Mouse (Mus musculus) hindbrain, embryonic 11.5 days (tissue): ENCODE data around the gene St3gal5. TPM values are rescaled to one million over a fixed set of nuclear protein-coding genes. Genes with fewer than 3 reads are reported as not detected.

Source experiments
- ATAC-seq: fragments of 200-750 bp; cut with Nextera tagmentation; 2 replicates; pipeline ENCODE4 v1.8.0; 2017; ENCODE audit warnings: mild to moderate bottlenecking, moderate TSS enrichment, moderate library complexity; ENCODE audit not compliant: low FRiP score
- DNase-seq: peaks from one replicate; pipeline ENCODE4 v3.0.0-alpha.2; 2015; ENCODE audit warnings: low spot score
- H3K27ac ChIP-seq: fragments of 300-500 bp; sonication (generic); 2 replicates; pipeline ENCODE4 v1.5.1; 2014; ENCODE audit warnings: mild to moderate bottlenecking, low read depth, low read length
- H3K27me3 ChIP-seq: fragments of 300-500 bp; sonication (generic); 2 replicates; pipeline ENCODE4 v1.6.1; 2014; ENCODE audit warnings: mild to moderate bottlenecking, low read length, moderate library complexity, mixed read lengths; ENCODE audit not compliant: control insufficient read depth, insufficient read depth
- H3K36me3 ChIP-seq: fragments of 300-500 bp; sonication (generic); 2 replicates; pipeline ENCODE4 v1.6.1; 2014; ENCODE audit warnings: mild to moderate bottlenecking, low read length, moderate library complexity, mixed read lengths; ENCODE audit not compliant: control insufficient read depth, insufficient read depth
- H3K4me1 ChIP-seq: fragments of 300-500 bp; sonication (generic); replicated peaks from 2 replicates; pipeline ENCODE4 v1.6.1; 2014; ENCODE audit warnings: low read length, mixed read lengths; ENCODE audit not compliant: control insufficient read depth, insufficient read depth
- H3K4me2 ChIP-seq: fragments of 300-500 bp; sonication (generic); replicated peaks from 2 replicates; pipeline ENCODE4 v1.6.1; 2014; ENCODE audit warnings: mild to moderate bottlenecking, low read depth, low read length
- H3K4me3 ChIP-seq: fragments of 300-500 bp; sonication (generic); 2 replicates; pipeline ENCODE4 v1.5.1; 2014; ENCODE audit warnings: low read depth, low read length
- H3K9ac ChIP-seq: fragments of 300-500 bp; sonication (generic); 2 replicates; pipeline ENCODE4 v1.6.1; 2014; ENCODE audit warnings: low read depth, low read length
- H3K9me3 ChIP-seq: fragments of 300-500 bp; sonication (generic); 2 replicates; pipeline ENCODE4 v1.6.1; 2016; ENCODE audit warnings: low read length; ENCODE audit not compliant: control insufficient read depth
- WGBS: fragments of 180-500 bp; shearing (Covaris S2); extraction: QIAGEN DNeasy Blood & Tissue Kit; methylation state at CpG from one replicate; pipeline ENCODE4 v1.1.7; 2014; 5-methylcytosine and 5-hydroxymethylcytosine counted together
- polyA plus RNA-seq: library from polyadenylated mRNA; unstranded; fragments of >200 nt; fragmentation: Nextera tagmentation; extraction: Ambion mirVana; gene quantifications from 2 replicates; pipeline ENCODE4 v1.2.1, GENCODE M21; 2014

St3gal5 gene
- polyA plus RNA-seq, 1 experiment from 2014 or later, result 50.4 TPM

DNA sequence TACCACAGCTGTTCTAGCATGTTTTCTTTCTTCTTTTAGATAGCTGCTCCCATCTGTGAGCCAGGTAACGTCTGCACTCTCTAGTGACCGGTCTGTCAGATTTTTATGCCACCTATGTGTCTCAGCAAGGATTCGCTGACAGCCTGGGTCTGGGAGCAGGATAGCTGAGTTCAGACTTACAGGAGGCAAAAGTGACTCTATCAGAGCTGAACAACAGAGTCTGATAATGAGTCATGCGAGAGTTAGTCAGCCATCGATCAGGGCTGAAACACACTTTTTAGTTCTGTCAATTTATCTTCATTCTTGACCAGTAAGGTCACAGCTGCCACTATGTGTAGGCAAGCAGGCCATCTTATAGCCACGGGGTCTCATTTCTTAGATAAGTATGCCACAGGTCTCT lies 33.7 kb upstream of the St3gal5 start:
- WGBS, result 86% methylated on average over 6 of the region's 6 CpGs
- Histone ChIP-seq H3K9me3 (no peaks in the 10 kb centered on the region), H3K4me3 (no peak overlapping the region), H3K27me3 (no peaks in the 10 kb centered on the region), H3K27ac (no peak overlapping the region), H3K4me2 (no peak overlapping the region), H3K9ac (no peak overlapping the region), H3K4me1 (no peaks in the 10 kb centered on the region), H3K36me3 (no peaks in the 10 kb centered on the region)
- DNase-seq (no peak), ATAC-seq (no peak)

DNA sequence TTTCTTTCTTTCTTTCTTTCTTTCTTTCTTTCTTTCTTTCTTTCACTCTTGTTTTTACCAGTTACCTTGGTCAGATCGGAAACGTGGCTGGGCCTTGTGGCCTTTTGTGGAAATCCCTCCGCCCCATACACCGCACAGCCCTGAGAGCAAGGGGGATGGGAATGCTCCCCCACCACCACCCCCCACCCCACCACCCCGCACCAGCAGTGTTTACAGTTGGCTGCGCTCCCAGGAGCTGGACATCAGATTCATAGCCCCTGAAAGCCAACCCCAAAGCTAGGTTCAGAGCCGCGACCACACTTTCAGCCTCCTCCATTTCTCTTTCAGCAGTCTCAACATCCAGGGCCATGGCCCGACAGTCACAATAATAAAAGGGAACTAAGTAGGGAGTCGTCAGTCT lies 31.4 kb upstream of the St3gal5 start:
- H3K4me2 ChIP-seq, result no peak overlapping the region
- H3K36me3 ChIP-seq, result no peaks in the 10 kb centered on the region
- WGBS, result 72% methylated on average over 9 of the region's 10 CpGs
- DNase-seq, result no peak
- H3K4me1 ChIP-seq, result no peaks in the 10 kb centered on the region
- H3K4me3 ChIP-seq, result no peak overlapping the region
- no peak overlapping the region for H3K27ac ChIP-seq
- no peak for ATAC-seq
- H3K9ac ChIP-seq, result no peak overlapping the region
- no peaks in the 10 kb centered on the region for H3K9me3 ChIP-seq
- no peaks in the 10 kb centered on the region for H3K27me3 ChIP-seq

GRCm38 (mm10) chr6:72068436-72068835 lies 29.0 kb upstream of the St3gal5 start:
- Histone ChIP-seq H3K27me3 (no peaks in the 10 kb centered on the region), H3K4me2 (no peak overlapping the region), H3K9ac (no peak overlapping the region), H3K9me3 (no peaks in the 10 kb centered on the region), H3K36me3 (no peaks in the 10 kb centered on the region), H3K4me3 (no peak overlapping the region), H3K27ac (no peak overlapping the region), H3K4me1 (no peaks in the 10 kb centered on the region)
- DNase-seq, result no peak
- WGBS, result 92% methylated on average over 4 of the region's 4 CpGs
- ATAC-seq, result no peak

GRCm38 (mm10) chr6:72071281-72071870 lies 26.0 kb upstream of the St3gal5 start:
- Histone ChIP-seq H3K4me1 (no peaks in the 10 kb centered on the region), H3K9me3 (no peaks in the 10 kb centered on the region), H3K27me3 (no peaks in the 10 kb centered on the region), H3K36me3 (no peaks in the 10 kb centered on the region), H3K4me3 (no peak overlapping the region), H3K27ac (no peak overlapping the region), H3K4me2 (no peak overlapping the region), H3K9ac (no peak overlapping the region)
- no peak for DNase-seq
- 81% methylated on average over 5 of the region's 5 CpGs for WGBS
- no peak for ATAC-seq

DNA sequence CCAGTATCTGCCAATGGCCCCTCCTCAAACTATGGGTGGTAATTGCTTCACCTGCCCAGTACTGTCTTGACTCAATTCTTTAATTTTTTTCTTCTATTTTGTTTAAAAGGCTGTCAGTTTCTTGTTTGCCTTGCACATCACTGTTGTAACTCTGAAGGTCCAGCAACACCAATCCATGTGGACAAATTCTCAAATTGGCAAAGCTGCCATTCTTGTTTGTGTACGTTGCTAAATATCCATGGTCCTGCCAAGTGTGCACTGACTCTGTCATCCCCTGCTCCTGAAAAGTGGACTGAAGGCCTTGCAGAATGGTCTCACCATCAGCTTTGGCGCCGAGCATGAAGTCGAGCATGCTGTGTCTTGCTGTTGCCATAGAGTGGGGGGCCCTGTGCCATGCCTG lies 23.6 kb upstream of the St3gal5 start:
- Histone ChIP-seq H3K36me3 (no peaks in the 10 kb centered on the region), H3K27ac (no peak overlapping the region), H3K9ac (no peak overlapping the region), H3K4me3 (no peak overlapping the region), H3K9me3 (no peaks in the 10 kb centered on the region), H3K4me2 (no peak overlapping the region), H3K4me1 (no peaks in the 10 kb centered on the region), H3K27me3 (no peaks in the 10 kb centered on the region)
- WGBS, result 88% methylated on average over 4 of the region's 4 CpGs
- ATAC-seq (no peak), DNase-seq (no peak)

DNA sequence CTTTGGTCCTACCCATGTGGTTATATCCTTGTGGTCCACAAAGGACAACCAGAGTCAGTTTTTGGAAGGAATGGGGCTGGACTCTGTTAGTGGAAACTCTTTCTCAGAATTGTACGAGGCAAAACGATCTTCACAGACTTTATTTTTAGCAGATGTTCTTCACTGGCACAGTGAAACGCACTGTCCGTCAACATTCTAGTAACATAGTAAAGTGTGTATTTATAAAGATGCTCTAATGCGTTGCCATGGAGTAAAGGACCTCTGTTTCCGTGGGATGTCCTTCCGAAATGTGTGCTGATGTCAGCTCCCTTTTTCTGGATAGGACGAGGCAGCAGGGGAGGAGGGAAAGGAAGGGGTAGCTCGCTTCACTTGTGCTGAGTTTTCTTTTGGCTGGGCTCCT lies 20.9 kb upstream of the St3gal5 start:
- Histone ChIP-seq H3K27ac (no peak overlapping the region), H3K9ac (no peak overlapping the region), H3K9me3 (no peaks in the 10 kb centered on the region), H3K27me3 (no peaks in the 10 kb centered on the region), H3K36me3 (no peaks in the 10 kb centered on the region), H3K4me3 (no peak overlapping the region), H3K4me2 (no peak overlapping the region), H3K4me1 (no peaks in the 10 kb centered on the region)
- ATAC-seq, result no peak
- WGBS, result 79% methylated on average over 9 of the region's 9 CpGs
- no peak for DNase-seq

GRCm38 (mm10) chr6:72078178-72078577 lies 19.2 kb upstream of the St3gal5 start:
- no peaks in the 10 kb centered on the region for H3K27me3 ChIP-seq
- no peaks in the 10 kb centered on the region for H3K4me1 ChIP-seq

DNA sequence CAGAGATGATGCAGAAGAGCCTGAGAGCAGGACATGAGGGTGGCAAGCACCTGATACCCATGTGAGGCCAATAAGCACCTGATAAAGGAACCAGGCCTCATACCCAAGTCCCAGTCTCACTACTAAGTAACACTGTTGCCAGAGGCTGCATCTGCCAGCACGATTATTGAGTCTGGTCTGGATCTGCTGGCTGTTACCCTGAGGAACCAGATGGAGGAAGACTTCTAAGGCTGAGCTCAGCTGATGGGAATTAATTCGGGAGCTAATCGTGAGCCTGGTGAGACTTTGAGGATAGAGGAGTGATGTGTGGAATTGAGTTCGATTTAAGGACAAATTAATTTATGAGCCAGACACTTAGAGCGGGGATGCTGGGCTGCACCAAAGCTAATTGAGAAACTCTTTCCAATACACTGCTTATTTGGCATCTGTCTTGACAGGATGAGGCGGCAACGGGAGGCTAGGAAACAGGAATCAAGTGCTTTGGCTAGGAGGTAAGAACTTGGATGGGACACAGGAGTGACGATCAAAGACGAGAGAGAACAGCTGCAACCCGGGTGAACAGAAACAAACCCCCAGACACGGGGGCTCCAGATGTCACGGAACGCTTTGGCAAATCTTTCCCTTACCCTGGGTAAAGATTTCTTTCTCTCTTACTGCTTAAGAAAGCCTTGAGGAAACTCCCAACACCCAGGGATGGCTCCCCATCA lies 15.9 kb upstream of the St3gal5 start:
- Histone ChIP-seq H3K9me3 (no peaks in the 10 kb centered on the region), H3K4me2 (no peak overlapping the region), H3K36me3 (no peaks in the 10 kb centered on the region), H3K27ac (no peak overlapping the region), H3K4me3 (no peak overlapping the region), H3K4me1 (no peaks in the 10 kb centered on the region), H3K9ac (no peak overlapping the region), H3K27me3 (no peaks in the 10 kb centered on the region)
- no peak for ATAC-seq
- 91% methylated on average over 13 of the region's 13 CpGs for whole genome bisulfite sequencing
- no peak for DNase-seq

More at GRCm38 (mm10) chr6:72078178-72078577, 19.2 kb upstream of the St3gal5 start:
- no peaks in the 10 kb centered on the region for H3K36me3 ChIP-seq
- H3K9me3 ChIP-seq, result no peaks in the 10 kb centered on the region
- WGBS, result 89% methylated on average over 5 of the region's 5 CpGs
- H3K27ac ChIP-seq, result no peak overlapping the region
- H3K4me3 ChIP-seq, result no peak overlapping the region
- ATAC-seq (no peak), DNase-seq (no peak)
- no peak overlapping the region for H3K4me2 ChIP-seq
- no peak overlapping the region for H3K9ac ChIP-seq

DNA sequence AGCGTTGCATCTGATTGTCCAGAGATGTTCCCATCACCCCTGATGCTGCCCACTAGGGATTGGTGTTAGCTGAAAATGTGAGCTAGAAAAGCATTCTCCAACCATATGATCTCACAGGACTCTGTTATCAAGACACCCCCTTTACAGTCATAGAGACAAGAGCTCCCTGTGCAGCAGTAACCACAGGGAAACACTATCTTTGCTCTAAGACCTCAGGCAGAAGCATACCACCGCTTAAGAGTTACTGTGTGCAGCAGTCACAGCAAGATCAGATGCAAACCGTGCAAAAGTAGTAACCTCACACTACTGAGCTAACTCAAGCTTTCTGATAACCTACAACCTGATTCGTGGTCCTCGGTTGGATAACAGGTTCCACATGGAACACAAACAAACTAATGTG lies 10.0 kb upstream of the St3gal5 start:
- Histone ChIP-seq H3K4me1 (no peaks in the 10 kb centered on the region), H3K9me3 (no peaks in the 10 kb centered on the region), H3K4me3 (no peak overlapping the region), H3K36me3 (no peaks in the 10 kb centered on the region), H3K9ac (no peak overlapping the region), H3K4me2 (no peak overlapping the region), H3K27ac (no peak overlapping the region), H3K27me3 (no peaks in the 10 kb centered on the region)
- DNase-seq (no peak), ATAC-seq (no peak)
- WGBS, result 84% methylated on average over 5 of the region's 5 CpGs
